Mouse (Mus musculus) adrenal gland, postnatal 4 days (tissue): ENCODE results near the gene Vat1l. TPM values are rescaled to one million over a fixed set of nuclear protein-coding genes. Genes with fewer than 3 reads are reported as not detected.
A peak's percentile ranks its signal among the peaks of the same experiment; 100 is the strongest.

ENCODE experiments used
- DNase-seq, 2 experiments: peaks; one replicate each; pipeline ENCODE4 v3.0.0; 2021 to 2022; ENCODE audit warnings: low spot score in 2 of 2, mixed read lengths in 2 of 2
- total RNA-seq, 2 experiments: library from RNA; stranded (reverse); gene quantifications; 2 replicates each; pipeline ENCODE4 v1.2.3; 2021

Gene Vat1l
- total RNA-seq, 2 experiments from 2014 or later = 25.7 to 35.4 TPM

DNA sequence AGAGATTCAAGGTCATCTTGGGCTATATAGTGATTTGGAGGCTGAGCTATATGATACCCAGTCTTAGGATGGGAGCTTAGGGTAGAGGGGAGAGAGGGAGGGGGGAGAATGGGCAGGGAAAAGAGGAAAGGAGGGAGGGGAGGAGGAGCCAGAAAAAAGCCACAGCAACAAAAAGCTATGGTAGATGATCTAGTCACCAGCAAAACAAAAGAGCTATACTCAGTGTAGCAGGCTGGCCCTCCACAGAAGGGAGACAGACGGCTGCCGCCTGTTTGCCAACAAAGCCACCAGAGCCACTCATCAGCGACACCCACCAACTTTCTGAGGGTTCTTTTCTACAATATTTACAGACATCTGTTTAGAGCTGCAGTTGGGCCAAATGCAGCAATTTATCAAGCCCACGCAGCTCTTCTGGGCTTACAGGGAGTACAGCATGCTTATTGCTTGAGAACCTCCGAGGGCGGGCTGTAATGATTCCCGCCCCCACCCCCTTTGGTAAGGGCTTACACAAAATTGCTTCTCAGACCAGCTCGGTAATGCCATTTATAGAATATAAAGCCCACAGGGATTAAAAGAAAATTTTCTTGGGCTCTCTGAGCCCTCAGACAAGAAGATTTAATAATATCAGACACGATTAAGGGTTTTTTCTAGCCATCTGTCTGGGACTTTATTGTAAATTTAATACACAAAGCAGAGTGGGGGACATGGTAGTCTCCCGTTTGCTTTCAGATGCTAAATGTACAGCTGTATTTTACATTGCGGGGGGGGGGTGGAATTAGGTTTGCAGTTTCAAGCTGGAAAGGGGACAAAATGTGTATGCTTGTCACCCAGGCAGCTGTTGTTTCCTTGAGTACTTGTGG, 89.7 kb downstream of the Vat1l start:
- no peak for DNase-seq

DNA sequence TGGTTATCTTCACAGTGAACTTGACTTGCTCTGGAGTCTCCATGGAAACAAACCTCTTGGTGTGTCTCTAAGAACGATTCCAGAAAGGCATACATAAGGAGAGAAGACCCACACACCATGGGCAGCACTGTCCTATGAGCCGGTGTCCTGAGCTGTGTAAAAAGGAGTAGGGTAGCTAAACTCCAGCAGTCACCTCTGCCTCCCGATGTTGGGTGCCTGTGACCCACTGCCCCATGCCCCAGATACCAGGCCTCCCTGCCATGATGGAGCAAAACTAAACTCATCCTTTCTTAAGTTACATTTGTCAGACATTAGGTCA, 90.3 kb downstream of the Vat1l start:
- no peak for DNase-seq

DNA sequence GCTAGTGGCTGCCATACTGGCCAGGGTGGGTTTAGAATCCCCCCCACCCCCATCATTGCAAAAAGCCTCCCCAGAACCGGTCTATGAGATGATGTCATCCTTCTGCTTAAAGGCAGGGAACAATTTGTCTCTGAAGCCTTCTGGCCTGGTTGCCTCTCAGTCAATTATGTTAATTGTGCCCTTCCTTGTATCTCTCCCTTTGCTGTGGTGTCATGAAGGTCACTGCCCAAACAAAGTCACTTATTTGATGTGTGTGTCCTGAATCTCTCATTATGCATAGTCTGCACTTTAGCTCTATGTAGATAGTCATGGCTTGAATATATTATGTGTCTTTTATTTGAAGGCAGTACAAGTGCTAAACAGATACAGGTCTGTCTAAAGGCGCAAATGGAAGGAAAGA, 92.8 kb downstream of the Vat1l start:
- DNase-seq = no peak

DNA sequence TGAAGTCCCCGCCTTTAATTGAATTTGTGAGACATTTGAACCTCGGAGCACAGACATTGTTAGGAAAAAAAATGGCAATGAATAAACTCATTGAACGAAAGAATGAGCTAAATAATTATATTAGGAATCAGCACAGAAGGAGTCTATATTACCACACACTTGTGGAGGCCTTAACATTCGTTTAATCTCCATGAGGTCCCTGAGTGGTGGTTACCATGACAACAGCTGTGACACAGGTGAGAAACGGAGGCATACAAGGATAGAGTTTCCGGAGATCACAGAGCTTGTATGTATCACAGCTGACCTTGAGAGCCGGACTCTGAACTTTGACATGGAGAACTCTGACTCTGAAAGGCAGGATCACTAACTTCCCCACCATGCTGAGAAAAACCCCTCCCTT, 94.7 kb downstream of the Vat1l start:
- DNase-seq = no peak

DNA sequence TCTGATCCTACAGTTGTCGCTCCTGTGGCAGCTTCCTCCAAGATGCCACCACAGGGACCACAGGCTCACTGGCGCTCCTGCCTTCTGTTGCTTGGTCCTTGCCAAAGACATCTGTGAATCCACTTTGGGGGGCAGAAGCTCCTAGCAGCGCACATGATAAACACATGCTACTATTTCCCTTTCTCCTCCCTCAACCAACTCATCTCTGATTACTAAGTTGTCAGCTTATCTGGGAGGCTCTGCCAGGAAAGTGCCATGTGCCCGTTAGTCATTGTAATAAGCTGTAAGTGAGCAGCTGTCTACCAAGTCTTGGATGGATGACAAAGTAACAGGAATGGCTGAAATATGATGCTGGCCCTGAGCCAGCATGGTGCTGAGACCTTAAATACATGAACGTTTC, 100.9 kb downstream of the Vat1l start:
- DNase-seq = no peak

DNA sequence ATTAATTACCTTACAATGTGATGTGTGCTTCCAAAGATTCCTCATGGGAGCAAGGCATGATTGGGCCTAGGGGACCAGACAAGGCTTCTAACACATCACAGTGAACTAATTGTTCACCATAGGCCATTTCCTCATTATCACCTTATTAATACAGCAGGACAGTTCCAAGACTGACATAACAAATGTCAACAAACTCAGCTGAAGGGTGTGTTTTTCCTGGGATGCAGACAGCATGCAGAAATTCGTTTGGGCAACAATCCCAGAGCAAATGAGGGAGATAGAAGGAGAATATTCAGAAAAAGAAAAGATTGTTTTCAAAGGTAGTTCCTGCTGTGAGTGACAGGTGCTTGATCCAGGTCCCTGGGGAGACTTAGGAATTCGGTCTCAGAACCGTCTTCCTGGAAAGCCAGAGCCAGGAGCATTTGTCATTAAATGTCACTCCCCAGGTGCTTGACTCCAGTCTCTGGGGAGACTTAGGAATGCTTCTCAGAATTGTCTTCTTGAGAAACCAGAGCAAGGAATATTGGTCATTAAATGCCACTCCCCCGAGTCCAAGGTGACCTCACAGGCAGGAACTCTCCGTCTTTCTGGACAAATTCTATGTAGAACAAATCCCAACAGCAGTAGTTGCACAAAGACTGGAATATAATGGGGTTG, 109.4 kb downstream of the Vat1l start:
- DNase-seq = no peak

DNA sequence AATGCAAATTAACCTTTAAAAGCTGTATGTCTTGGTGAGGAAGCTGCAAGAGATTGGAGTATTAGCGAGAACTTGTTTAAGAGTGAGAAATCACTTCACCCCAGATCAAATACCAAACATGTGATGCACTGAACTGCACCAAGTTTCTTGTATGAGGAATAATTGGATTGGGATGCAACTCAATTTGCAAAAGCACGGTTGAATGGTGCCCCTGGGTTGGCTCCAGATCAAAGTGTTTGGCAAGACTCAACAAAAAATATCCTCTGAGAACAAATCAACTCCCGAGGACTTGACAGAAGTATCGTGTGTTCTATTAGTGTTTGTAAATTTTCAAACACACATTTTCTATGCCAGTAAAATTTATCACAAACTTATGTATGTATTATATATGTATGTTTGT, 112.7 kb downstream of the Vat1l start:
- no peak for DNase-seq

DNA sequence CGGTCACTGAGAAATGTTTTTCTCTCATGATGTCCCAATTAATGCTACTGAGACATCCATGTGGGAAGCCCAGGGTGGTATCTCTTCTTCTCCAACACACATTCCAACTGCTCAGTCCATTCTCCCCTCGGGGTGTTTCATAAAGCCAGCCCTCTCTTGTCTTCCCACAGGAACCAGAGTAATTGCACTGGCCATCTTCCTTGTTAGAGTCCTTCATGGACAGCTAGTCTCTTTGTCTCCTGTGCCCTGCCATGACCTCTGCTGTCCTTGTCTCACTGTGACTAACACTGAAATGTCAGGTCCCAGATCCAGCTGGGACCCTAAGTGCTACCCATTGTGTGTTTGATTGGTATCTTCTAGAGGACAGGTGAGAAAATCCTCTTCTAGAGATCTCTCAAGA, 116.7 kb downstream of the Vat1l start:
- DNase-seq = no peak

DNA sequence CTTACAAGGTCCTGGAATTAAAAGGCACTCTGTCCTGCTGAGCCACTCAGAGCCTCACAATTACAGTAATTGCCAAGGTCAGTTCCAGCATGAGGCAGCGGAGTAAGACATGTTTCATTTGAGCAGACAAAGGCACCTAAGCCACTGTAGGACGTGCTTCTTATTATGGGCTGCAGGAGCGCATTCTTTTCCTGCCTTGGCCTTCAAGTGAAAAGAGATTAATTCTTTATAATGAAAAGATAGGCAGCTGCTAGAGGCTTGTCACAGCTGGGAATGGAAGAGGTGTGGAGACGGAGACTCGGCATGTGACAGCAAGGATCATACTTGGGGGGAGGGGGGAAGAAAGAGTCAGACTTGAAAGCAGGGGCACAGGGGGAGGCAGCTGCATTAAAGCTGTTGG, 126.5 kb downstream of the Vat1l start:
- no peak for DNase-seq

DNA sequence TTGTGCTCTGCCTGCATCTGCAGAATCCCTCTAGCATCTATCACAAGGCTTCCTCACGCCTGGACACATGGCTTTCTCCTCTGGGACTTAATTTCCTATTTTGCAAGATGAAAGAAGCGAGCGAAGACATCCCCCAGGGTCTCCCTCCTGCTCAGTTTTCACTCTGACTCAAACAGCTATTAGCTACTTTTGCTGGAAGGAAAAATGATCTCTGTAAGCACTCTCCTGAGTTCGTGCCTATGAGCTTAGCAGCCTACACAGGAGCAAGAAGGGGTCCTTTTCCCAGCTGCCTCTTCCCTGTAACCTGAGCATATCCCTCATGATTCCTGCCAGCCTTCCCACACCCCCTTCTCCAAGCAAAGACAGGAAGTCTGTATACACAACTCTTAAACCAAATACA, 127.5 kb downstream of the Vat1l start:
- DNase-seq = no peak

DNA sequence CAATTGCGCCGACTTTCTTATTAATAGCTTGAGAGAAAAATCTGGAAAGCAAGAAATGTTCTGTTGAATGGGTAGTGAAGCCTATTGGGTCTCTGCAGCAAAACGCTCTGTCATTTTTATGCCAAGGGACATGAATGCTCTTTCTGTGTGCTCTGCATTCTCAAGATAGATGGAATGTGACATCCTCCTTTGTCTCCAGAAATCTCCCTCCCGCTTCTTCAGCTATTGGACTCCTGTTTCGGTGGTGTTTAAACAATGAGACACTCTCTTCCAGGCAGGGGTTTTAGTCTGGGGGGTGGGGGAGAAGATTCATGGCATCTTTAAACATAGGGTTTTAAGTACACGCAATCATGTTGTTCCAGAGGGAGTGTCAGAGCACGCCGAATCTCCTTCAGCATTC, 130.3 kb downstream of the Vat1l start:
- no peak for DNase-seq

DNA sequence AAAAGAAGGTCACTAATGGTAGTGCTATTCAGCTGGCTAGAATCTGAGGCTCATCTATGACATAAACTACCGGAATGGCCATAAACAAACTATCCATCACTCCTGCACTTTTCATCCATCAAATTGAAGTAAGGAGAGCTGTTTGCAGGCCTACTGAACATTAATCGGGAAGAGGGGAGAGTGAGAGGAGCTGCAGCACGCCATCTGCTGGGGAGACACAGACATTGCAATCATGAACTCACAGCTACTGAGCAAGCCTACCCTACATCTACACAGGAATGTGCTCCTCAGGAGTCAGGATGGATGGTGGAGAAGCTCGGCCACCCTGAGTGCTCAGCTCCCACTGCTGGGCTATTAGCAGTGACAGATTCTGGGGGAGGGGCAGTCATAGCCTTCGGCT, 136.9 kb downstream of the Vat1l start:
- no peak for DNase-seq

DNA sequence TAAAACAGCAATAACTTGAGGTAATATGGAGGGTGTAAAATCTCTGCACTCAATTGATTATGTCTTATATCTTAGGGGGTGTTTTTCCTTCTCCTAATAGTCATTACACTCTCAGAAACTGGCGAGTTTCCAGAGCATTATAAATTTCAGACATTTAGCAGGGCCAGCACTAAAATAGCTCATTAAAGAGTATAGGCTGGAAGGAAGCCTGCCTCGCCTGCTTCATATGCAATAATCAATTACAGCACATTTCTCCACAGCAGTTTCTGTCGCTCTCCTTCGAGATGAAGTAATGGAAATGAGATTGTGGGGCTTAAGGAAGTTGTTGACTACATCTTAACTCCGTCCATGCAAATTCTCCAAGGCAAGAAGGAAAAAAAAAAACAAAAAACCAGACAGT, 139.4 kb downstream of the Vat1l start:
- no peak for DNase-seq

DNA sequence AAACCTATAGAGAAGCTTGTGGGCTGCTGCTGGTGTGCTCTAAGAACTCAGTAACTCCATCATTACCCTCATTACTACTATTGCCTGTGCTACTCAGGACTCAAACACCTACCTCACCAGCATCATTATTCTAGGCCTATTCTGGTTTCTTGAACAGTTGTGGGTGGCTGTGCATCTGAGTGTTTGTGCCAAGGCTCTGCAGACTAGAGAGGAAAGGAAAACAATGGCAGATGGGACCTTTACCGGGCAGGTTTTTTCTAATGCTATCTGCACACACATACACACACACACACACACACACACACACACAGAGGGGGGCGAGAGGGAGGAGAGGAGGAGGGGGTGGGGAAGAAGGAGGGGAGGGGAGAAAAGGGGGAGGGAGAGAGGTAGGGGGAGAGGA, 140.6 kb downstream of the Vat1l start:
- DNase-seq = no peak

DNA sequence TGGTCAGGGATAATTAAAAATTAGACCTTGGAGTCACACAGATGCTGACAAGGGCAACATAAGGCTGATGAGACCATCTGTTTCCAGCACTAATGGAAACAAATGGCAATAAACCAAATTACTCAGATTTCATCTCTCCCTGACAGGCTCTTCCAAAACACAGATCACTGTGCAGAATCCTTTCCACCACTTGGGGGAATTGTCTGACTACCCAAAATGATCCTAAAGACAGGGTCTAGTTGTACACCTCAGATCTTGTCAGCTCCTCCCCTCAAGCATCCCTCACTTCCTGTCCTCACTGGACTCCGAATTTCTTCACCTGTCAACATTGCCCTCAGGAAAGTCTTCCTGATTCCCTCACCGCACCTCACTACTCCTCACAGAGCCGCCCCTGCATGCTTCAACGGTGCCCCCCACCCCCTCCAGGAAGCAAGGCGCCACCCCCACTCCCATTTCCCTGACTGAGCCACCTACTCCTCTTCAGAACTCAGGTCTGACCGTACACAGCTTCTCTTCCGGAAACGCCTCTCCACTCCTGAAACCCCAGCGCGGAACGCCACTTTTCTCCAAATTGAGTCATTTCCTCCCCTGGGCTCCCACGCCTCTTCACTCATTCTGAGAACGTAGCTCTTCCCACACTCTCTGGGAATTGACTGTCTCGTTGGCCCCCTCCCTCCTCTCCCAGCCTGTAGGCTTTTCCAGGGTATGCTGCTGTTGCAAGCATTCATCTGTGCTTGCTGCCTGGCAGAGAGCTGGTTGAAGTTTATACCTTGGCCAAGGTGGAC, 146.4 kb downstream of the Vat1l start:
- DNase-seq = no peak

DNA sequence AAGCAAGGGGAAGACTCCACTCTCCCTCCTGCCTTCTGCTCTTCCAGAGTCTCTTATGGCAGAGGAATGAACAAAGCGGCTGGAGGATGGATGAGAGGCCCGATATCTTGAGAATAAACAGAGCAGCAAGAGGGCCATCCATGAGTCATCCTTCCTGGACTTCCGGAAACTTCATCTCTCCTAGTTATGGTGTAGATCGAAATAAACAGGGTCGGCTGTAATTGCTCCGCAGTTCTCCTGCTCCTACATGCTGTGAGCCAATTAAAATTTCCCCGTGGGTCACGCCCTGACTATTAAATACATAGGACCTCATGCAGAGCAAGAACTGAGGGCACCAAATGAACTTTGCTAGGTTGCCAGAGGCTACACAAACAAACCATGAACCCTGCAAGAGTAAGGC, 155.1 kb downstream of the Vat1l start:
- no peak for DNase-seq

DNA sequence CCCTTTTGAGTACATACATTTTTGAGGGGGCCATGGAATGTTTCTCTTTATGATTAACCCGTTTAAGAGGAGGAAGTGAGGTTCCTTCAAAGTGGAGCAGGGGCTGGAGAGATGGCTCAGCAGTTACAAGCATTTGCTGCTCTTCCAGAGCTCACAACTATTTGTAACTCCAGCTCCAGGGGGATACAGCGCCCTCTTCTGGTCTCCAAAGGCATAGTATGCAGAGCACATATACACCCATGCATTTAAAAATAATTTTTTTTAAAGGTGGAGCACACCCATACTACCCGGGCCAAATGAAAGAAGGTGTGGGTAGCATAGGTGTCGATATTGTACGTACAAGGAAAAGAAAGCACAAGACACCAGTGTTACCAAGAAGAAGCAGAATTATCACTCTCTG, 157.8 kb downstream of the Vat1l start:
- DNase-seq = no peak

DNA sequence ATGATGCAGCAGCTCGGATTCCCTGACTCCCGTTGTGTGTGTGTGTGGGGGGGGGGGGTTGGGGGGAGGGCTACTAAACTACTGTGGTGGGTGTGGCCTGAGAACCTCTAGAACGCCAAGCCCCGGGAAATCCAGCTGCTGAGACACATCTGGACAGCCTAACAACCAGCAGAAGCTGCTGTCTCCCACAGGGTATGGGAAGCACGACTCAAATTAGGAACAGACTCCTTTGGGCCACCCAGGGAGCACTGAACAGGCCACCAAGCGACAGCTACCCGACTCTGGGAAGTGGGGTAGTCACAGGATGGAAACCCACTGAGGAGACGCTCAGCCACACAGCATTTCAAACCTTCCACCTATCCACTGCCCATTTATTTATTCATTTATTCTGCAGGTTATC, 158.2 kb downstream of the Vat1l start:
- DNase-seq = no peak

DNA sequence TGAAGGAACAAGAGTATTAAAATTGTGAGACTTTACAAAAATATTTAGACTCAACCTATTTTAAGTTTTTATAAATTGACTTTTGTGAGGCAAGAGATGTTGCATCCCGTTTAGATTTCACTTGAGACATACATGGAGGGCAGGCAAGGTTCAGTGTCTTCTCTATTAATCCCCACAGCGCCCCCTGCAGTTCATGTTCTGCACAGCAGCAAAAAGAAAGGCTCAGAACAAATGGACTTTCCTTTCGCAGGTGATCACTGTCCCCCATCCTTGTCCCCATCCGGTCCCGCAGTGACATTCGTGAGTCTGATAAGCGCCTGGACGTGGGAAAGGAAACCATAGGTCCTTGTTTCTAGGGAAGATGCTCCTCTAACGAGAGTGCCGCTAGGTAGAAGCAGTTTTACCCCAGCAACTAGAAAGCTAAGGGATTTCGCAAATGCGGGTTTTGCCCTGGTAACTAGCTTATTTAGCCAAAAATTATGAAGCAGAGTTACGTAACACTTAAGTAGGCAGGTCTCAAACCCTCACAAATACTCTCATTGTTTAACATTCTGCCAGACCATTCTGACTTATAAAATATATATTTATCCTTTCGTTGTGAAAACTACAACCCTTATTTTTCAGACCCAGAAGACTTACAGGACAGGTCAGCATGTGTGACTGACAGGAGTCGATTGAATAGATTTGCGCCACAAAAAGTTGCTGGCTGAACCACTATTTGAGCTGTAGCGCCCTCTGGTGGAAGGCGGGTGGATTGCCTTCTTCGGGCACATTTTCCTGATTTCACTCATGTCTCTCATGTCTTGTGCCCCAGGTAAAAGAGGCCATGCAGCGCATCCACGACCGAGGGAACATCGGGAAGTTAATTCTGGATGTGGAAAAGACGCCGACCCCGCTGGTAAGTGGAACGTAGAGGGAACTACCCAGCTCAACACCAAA, 163.9 kb downstream of the Vat1l start:
- peak; percentile 52 to 62 for DNase-seq

DNA sequence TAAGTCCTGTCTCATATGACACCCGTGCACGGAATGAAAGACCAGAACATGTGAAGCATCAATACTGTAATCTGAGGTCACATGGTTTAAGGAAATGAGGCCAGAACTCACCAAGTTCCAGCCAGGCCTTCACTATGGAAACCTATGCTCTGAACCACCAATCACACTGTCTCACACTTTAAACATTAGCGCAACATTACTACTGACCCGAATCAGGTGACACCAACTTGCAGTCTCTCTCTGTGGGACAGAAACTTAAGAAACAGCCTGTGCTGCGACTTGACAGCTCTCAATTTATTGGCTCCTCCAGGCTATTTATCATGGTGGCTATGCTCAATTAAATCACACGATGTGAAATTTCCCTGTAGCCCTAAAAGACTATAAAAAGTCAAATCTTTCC, 169.0 kb downstream of the Vat1l start:
- no peak for DNase-seq

DNA sequence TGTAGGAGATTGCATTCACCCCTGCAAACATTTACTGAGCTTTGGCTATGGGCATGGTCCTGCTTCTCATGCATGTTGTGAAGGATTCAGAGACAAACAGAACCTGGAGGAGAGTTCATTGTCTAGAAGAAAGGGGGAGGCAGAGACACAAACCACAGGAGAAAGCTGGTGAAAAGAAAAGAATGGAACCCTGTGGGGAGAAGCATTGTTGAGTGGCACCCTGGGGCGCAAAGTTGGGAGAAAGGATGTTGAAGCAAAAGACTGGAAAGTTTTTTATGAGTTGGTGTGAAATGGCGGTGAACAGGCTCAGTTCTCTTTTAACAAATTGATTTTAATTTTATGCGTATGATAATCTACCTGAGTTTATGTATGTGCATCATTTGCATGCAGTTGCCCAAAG, 178.8 kb downstream of the Vat1l start:
- no peak for DNase-seq
